Mouse (Mus musculus) liver, embryonic 15.5 days (tissue): Measurements from ENCODE around the gene Atf6. TPM values are rescaled to one million over a fixed set of nuclear protein-coding genes. Genes with fewer than 3 reads are reported as not detected.

ENCODE experiments used
- ATAC-seq: fragments of 200-750 bp; cut with Nextera tagmentation; 2 replicates; pipeline ENCODE4 v1.8.0; 2017; ENCODE audit warnings: moderate number of reproducible peaks, mild to moderate bottlenecking, moderate library complexity; ENCODE audit not compliant: insufficient read depth
- H3K27ac ChIP-seq: fragments of 300-500 bp; sonication (generic); replicated peaks from 2 replicates; pipeline ENCODE4 v1.5.1; 2015; ENCODE audit warnings: mild to moderate bottlenecking, inconsistent platforms
- H3K27me3 ChIP-seq: fragments of 300-500 bp; sonication (generic); 2 replicates; pipeline ENCODE4 v1.6.1; 2015; ENCODE audit warnings: mild to moderate bottlenecking, inconsistent platforms
- H3K36me3 ChIP-seq: fragments of 300-500 bp; sonication (generic); replicated peaks from 2 replicates; pipeline ENCODE4 v1.6.1; 2015; ENCODE audit warnings: moderate library complexity, mild to moderate bottlenecking, inconsistent platforms
- H3K4me1 ChIP-seq: fragments of 300-500 bp; sonication (generic); replicated peaks from 2 replicates; pipeline ENCODE4 v1.6.1; 2015; ENCODE audit warnings: inconsistent platforms
- H3K4me2 ChIP-seq: fragments of 300-500 bp; sonication (generic); 2 replicates; pipeline ENCODE4 v1.6.1; 2015; ENCODE audit warnings: moderate library complexity, mild to moderate bottlenecking, inconsistent platforms
- H3K4me3 ChIP-seq: fragments of 300-500 bp; sonication (generic); replicated peaks from 2 replicates; pipeline ENCODE4 v1.5.1; 2015; ENCODE audit warnings: mild to moderate bottlenecking, inconsistent platforms
- H3K9ac ChIP-seq: fragments of 300-500 bp; sonication (generic); 2 replicates; pipeline ENCODE4 v1.6.1; 2015; ENCODE audit warnings: moderate library complexity, mild to moderate bottlenecking, inconsistent platforms
- H3K9me3 ChIP-seq: fragments of 300-500 bp; sonication (generic); replicated peaks from 2 replicates; pipeline ENCODE4 v1.6.1; 2016; ENCODE audit warnings: inconsistent platforms
- WGBS: fragments of 180-500 bp; shearing (Covaris S2); methylation state at CpG from one replicate; pipeline ENCODE4 v1.1.7; 2015; ENCODE audit warnings: mixed read lengths; ENCODE audit not compliant: insufficient replicate concordance; 5-methylcytosine and 5-hydroxymethylcytosine counted together
- polyA plus RNA-seq: library from polyadenylated mRNA; unstranded; fragments of >200 nt; fragmentation: Nextera tagmentation; extraction: Ambion mirVana; gene quantifications from 2 replicates; pipeline ENCODE4 v1.2.1, GENCODE M21; 2015

The Atf6 gene
- polyA plus RNA-seq, 1 experiment from 2014 or later: 6.4 TPM

GRCm38 (mm10) chr1:170683863-170684262, 183.7 kb downstream of the Atf6 start:
- no peak for ATAC-seq
- H3K4me3 ChIP-seq: no peak overlapping the region
- H3K9ac ChIP-seq: no peak overlapping the region
- H3K27me3 ChIP-seq: no peaks in the 10 kb centered on the region
- no peaks in the 10 kb centered on the region for H3K36me3 ChIP-seq
- H3K4me1 ChIP-seq: no peaks in the 10 kb centered on the region
- H3K27ac ChIP-seq: no peak overlapping the region
- no peak overlapping the region for H3K4me2 ChIP-seq
- no peaks in the 10 kb centered on the region for H3K9me3 ChIP-seq
- 24% methylated on average over 6 of the region's 6 CpGs for WGBS

- ATAC-seq: no peak
- H3K4me1 ChIP-seq: no peaks in the 10 kb centered on the region
- WGBS: 56% methylated on average over 2 of the region's 2 CpGs
Observed at GRCm38 (mm10) chr1:170679624-170680023, 187.9 kb downstream of the Atf6 start.

GRCm38 (mm10) chr1:170678861-170679260, 188.7 kb downstream of the Atf6 start:
- Histone ChIP-seq H3K4me1 (no peaks in the 10 kb centered on the region), H3K9me3 (no peaks in the 10 kb centered on the region), H3K4me3 (no peak overlapping the region), H3K27me3 (no peaks in the 10 kb centered on the region), H3K4me2 (no peak overlapping the region), H3K36me3 (no peaks in the 10 kb centered on the region), H3K9ac (no peak overlapping the region), H3K27ac (no peak overlapping the region)
- no peak for ATAC-seq
- WGBS: 53% methylated on average over 4 of the region's 4 CpGs

More at GRCm38 (mm10) chr1:170679624-170680023, 187.9 kb downstream of the Atf6 start:
- Histone ChIP-seq H3K4me2 (no peak overlapping the region), H3K9ac (no peak overlapping the region), H3K36me3 (no peaks in the 10 kb centered on the region), H3K27me3 (no peaks in the 10 kb centered on the region), H3K9me3 (no peaks in the 10 kb centered on the region), H3K27ac (no peak overlapping the region), H3K4me3 (no peak overlapping the region)

- Histone ChIP-seq H3K4me1 (no peaks in the 10 kb centered on the region), H3K27ac (no peak overlapping the region), H3K9ac (no peak overlapping the region), H3K4me3 (no peak overlapping the region), H3K27me3 (no peaks in the 10 kb centered on the region), H3K4me2 (no peak overlapping the region), H3K36me3 (no peaks in the 10 kb centered on the region), H3K9me3 (no peaks in the 10 kb centered on the region)
- ATAC-seq: no peak
- WGBS: 71% methylated on average over 4 of the region's 4 CpGs
Observed at GRCm38 (mm10) chr1:170677681-170678080, 189.9 kb downstream of the Atf6 start.

GRCm38 (mm10) chr1:170674184-170674775, 193.3 kb downstream of the Atf6 start:
- ATAC-seq: no peak
- Histone ChIP-seq H3K36me3 (no peaks in the 10 kb centered on the region), H3K4me1 (no peaks in the 10 kb centered on the region), H3K27ac (no peak overlapping the region), H3K4me2 (no peak overlapping the region), H3K9me3 (no peaks in the 10 kb centered on the region), H3K4me3 (no peak overlapping the region), H3K27me3 (no peaks in the 10 kb centered on the region), H3K9ac (no peak overlapping the region)
- 72% methylated on average over 9 of the region's 9 CpGs for WGBS

- Histone ChIP-seq H3K36me3 (no peaks in the 10 kb centered on the region), H3K9me3 (no peaks in the 10 kb centered on the region), H3K27me3 (no peaks in the 10 kb centered on the region), H3K4me1 (no peaks in the 10 kb centered on the region), H3K27ac (no peak overlapping the region), H3K4me3 (no peak overlapping the region), H3K9ac (no peak overlapping the region), H3K4me2 (no peak overlapping the region)
- 69% methylated on average over 7 of the region's 7 CpGs for WGBS
- no peak for ATAC-seq
Observed at GRCm38 (mm10) chr1:170665200-170665599, 202.4 kb downstream of the Atf6 start.

- Histone ChIP-seq H3K27ac (no peak overlapping the region), H3K9ac (no peak overlapping the region), H3K9me3 (no peaks in the 10 kb centered on the region), H3K4me3 (no peak overlapping the region), H3K4me1 (no peaks in the 10 kb centered on the region), H3K4me2 (no peak overlapping the region), H3K27me3 (no peaks in the 10 kb centered on the region), H3K36me3 (no peaks in the 10 kb centered on the region)
- ATAC-seq: no peak
- WGBS: 68% methylated on average over 11 of the region's 11 CpGs
Observed at GRCm38 (mm10) chr1:170664620-170665185, 202.9 kb downstream of the Atf6 start.

- no peak overlapping the region for H3K4me3 ChIP-seq
- 71% methylated on average over 13 of the region's 13 CpGs for WGBS
- 0 out of 2 replicates have a peak, but pooled peaks cover 2% of the 10 kb centered on the region for H3K4me1 ChIP-seq
- H3K4me2 ChIP-seq: no peak overlapping the region
- no peaks in the 10 kb centered on the region for H3K9me3 ChIP-seq
- H3K27me3 ChIP-seq: no peaks in the 10 kb centered on the region
- no peak for ATAC-seq
- H3K9ac ChIP-seq: no peak overlapping the region
- H3K27ac ChIP-seq: no peak overlapping the region
- H3K36me3 ChIP-seq: no peaks in the 10 kb centered on the region
Observed at GRCm38 (mm10) chr1:170659260-170659659, 208.3 kb downstream of the Atf6 start.

- H3K9ac ChIP-seq: no peak overlapping the region
- no peaks in the 10 kb centered on the region for H3K9me3 ChIP-seq
- no peaks in the 10 kb centered on the region for H3K36me3 ChIP-seq
- no peak for ATAC-seq
- no peak overlapping the region for H3K27ac ChIP-seq
- 60% methylated on average over 13 of the region's 13 CpGs for WGBS
- H3K4me3 ChIP-seq: no peak overlapping the region
- H3K27me3 ChIP-seq: no peaks in the 10 kb centered on the region
- no peak overlapping the region for H3K4me2 ChIP-seq
- 0 out of 2 replicates have a peak, but pooled peaks cover 2% of the 10 kb centered on the region for H3K4me1 ChIP-seq
Observed at GRCm38 (mm10) chr1:170657643-170658314, 209.8 kb downstream of the Atf6 start.

GRCm38 (mm10) chr1:170657228-170657521, 210.4 kb downstream of the Atf6 start:
- no peaks in the 10 kb centered on the region for H3K36me3 ChIP-seq
- no peak overlapping the region for H3K9ac ChIP-seq
- H3K27me3 ChIP-seq: no peaks in the 10 kb centered on the region
- no peak overlapping the region for H3K27ac ChIP-seq
- H3K4me1 ChIP-seq: 0 out of 2 replicates have a peak, but pooled peaks cover 2% of the 10 kb centered on the region
- 30% methylated on average over 2 of the region's 2 CpGs for WGBS
- no peaks in the 10 kb centered on the region for H3K9me3 ChIP-seq
- ATAC-seq: no peak
- H3K4me2 ChIP-seq: no peak overlapping the region
- H3K4me3 ChIP-seq: no peak overlapping the region

GRCm38 (mm10) chr1:170656518-170657227, 210.9 kb downstream of the Atf6 start:
- Histone ChIP-seq H3K27ac (no peak overlapping the region), H3K4me2 (no peak overlapping the region), H3K4me1 (0 out of 2 replicates have a peak, but pooled peaks cover 2% of the 10 kb centered on the region), H3K27me3 (no peaks in the 10 kb centered on the region), H3K36me3 (no peaks in the 10 kb centered on the region), H3K9ac (no peak overlapping the region), H3K4me3 (no peak overlapping the region), H3K9me3 (no peaks in the 10 kb centered on the region)
- 0 out of 2 replicates have a peak, but pooled peaks have one; percentile 11 for ATAC-seq
- WGBS: 51% methylated on average over 11 of the region's 11 CpGs
